Mouse (Mus musculus) midbrain, embryonic 14.5 days (tissue): Measurements from ENCODE around the gene Vmn2r96. TPM values are rescaled to one million over a fixed set of nuclear protein-coding genes. Genes with fewer than 3 reads are reported as not detected.
"Not testable (repeated sequence)": the region's sequence is repeated elsewhere in the genome, so short reads cannot be mapped to it uniquely, and the experiment has no call there.

Experiments used
- ATAC-seq: fragments of 200-750 bp; cut with Nextera tagmentation; 2 replicates; pipeline ENCODE4 v1.8.0; 2017; ENCODE audit warnings: moderate number of reproducible peaks, moderate library complexity; ENCODE audit not compliant: low FRiP score, low TSS enrichment
- DNase-seq: peaks from one replicate; pipeline ENCODE4 v3.0.0-alpha.2; 2015
- H3K27ac ChIP-seq: fragments of 300-500 bp; sonication (generic); replicated peaks from 2 replicates; pipeline ENCODE4 v1.5.1; 2014; ENCODE audit warnings: mild to moderate bottlenecking, low read depth, low read length, moderate library complexity
- H3K27me3 ChIP-seq: fragments of 300-500 bp; sonication (generic); 2 replicates; pipeline ENCODE4 v1.6.1; 2014; ENCODE audit warnings: low read length, control low read depth, mixed read lengths; ENCODE audit not compliant: control insufficient read depth, insufficient read depth
- H3K36me3 ChIP-seq: fragments of 300-500 bp; sonication (generic); 2 replicates; pipeline ENCODE4 v1.6.1; 2014; ENCODE audit warnings: low read length, control low read depth; ENCODE audit not compliant: control insufficient read depth, insufficient read depth
- H3K4me1 ChIP-seq: fragments of 300-500 bp; sonication (generic); 2 replicates; pipeline ENCODE4 v1.6.1; 2014; ENCODE audit warnings: mild to moderate bottlenecking, antibody characterized with exemption, low read length, control low read depth; ENCODE audit not compliant: control insufficient read depth, insufficient read depth
- H3K4me2 ChIP-seq: fragments of 300-500 bp; sonication (generic); 2 replicates; pipeline ENCODE4 v1.6.1; 2014; ENCODE audit warnings: mild to moderate bottlenecking, low read length, moderate library complexity
- H3K4me3 ChIP-seq: fragments of 300-500 bp; sonication (generic); replicated peaks from 2 replicates; pipeline ENCODE4 v1.5.1; 2014; ENCODE audit warnings: low read depth, low read length
- H3K9ac ChIP-seq: fragments of 300-500 bp; sonication (generic); replicated peaks from 2 replicates; pipeline ENCODE4 v1.6.1; 2014; ENCODE audit warnings: mild to moderate bottlenecking, low read length, moderate library complexity
- H3K9me3 ChIP-seq: fragments of 300-500 bp; sonication (generic); 2 replicates; pipeline ENCODE4 v1.6.1; 2016; ENCODE audit warnings: low read length, control low read depth, mixed read lengths; ENCODE audit not compliant: control insufficient read depth
- WGBS: fragments of 180-500 bp; shearing (Covaris S2); extraction: QIAGEN DNeasy Blood & Tissue Kit; methylation state at CpG from one replicate; pipeline ENCODE4 v1.1.7; 2014; 5-methylcytosine and 5-hydroxymethylcytosine counted together
- polyA plus RNA-seq: library from polyadenylated mRNA; unstranded; fragments of >200 nt; fragmentation: Nextera tagmentation; extraction: Ambion mirVana; gene quantifications from 2 replicates; pipeline ENCODE4 v1.2.1, GENCODE M21; 2014

The Vmn2r96 gene
- polyA plus RNA-seq = not detected in 2 replicates

DNA sequence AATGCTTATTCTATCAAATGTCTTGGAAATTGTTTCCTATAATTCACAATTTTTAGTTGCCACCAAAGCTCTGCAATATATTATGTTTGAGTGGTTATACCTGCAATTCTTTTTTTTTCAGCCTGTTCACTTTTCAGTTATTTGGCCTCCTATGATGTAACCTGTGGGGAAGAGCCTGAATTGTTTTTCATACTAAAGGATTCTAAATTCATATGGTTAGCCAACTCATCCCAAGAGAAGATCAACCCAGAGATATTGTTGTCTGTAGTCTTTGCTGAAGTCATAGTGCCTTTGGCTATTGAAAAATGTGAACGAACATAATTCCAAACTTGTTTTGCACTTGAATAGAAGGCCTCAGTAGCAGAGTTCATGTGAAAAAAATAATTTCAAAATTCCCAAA, at the start of gene Vmn2r96:
Gene Vmn2r96, plus strand, starts transcription at position 301 of the 400 bp plus-strand sequence.
- H3K27me3 ChIP-seq, DNase-seq, H3K9ac ChIP-seq, ATAC-seq, H3K36me3 ChIP-seq, H3K27ac ChIP-seq, H3K4me2 ChIP-seq, H3K4me1 ChIP-seq, H3K4me3 ChIP-seq: not testable (repeated sequence)
- 75% methylated on average over 1 of the region's 1 CpGs for WGBS
- peaks cover 16% of the 10 kb centered on the region for H3K9me3 ChIP-seq

DNA sequence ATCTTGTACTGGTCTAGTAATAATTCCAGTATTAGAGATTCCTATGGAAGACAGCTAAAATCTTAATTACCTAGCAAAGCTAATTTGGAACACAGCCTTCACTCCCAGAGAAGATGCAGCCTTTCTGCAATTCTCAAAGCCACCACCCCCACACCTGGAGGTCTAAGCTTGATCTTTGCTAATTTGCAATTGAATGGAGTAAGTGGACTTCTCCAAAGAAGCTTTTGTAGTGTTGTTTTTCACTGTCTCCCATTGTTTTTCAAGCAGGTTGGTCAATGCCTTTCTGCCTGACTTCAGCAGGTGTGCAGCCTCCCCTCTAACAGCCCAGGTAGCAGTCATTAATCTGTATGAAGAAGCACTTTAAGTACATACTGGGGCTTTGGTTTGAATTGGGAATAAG, 49.6 kb upstream of the Vmn2r96 start:
- H3K27ac ChIP-seq = no peak overlapping the region
- H3K9ac ChIP-seq = no peak overlapping the region
- DNase-seq (no peak), ATAC-seq (no peak)
- no peak overlapping the region for H3K4me2 ChIP-seq
- H3K27me3 ChIP-seq = no peaks in the 10 kb centered on the region
- H3K4me1 ChIP-seq = no peaks in the 10 kb centered on the region
- H3K9me3 ChIP-seq = peaks cover 23% of the 10 kb centered on the region
- no peak overlapping the region for H3K4me3 ChIP-seq
- H3K36me3 ChIP-seq = no peaks in the 10 kb centered on the region

DNA sequence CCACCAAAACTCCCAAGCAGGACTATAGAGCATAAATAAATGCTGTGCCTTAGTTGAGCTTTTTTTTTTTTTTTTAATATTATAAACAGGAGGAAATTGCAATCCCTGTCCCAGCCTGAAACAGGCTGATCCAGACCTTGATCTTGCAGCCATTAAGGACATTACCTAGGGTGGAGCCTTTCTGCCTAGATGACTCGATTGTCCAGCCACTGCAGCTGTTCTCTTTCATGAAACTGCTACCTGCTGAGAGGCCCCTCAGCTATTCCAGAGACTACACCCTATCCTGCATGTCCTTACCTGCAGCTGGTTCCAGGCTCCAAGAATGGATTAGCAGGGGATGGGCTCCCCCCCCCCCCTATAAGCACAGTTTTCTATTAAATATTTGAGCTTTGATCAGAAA, 49.0 kb upstream of the Vmn2r96 start:
- H3K9me3 ChIP-seq = peaks cover 19% of the 10 kb centered on the region
- ATAC-seq = no peak

DNA sequence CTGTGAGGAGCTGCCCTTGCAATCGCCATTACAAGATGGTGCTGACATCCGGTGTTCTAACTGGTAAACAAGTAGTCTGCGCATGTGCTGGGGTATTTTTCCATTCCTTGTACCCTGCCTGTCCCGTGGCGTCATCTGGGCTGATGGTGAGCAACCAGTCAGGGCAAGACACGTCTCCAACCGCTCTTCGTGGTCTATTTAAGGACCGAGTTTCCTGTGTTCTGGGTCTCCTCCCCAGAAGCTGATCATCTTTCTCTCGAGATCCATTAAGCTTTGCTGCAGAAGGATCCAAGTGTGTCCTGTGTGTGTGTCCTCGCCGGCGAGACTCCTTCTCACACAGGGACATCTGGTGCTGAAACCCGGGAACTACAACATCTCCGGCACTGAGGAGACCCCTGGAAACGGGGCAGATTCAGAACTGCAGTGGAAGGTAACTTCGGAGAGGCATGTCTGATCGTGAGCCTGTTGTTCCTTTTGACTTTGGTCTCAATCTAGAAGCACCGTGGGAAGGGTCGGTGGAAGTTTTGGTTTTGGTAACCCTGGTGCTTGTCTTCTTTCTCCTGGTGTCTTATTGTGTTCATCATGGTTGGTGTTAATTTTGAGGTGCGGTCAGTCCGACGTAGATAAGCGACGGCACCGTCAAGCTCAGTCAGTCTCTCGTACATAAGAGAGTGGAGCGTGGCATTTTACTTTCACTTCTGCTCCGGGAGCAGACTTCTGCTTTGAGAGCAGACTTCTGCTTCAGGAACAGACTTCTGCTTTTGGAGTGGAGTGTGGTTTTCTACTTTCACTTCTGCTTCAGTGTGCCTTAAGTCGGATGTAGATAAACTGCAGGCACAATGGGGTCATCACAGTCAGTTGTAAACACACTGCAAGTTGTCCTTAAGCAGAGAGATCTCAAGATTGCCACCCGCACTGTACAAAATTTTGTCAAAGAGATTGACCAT, 14.5 kb upstream of the Vmn2r96 start:
- peaks cover 34% of the 10 kb centered on the region for H3K9me3 ChIP-seq
- not testable (repeated sequence) for H3K4me2 ChIP-seq, H3K27ac ChIP-seq, H3K36me3 ChIP-seq, H3K4me3 ChIP-seq, H3K27me3 ChIP-seq, DNase-seq, H3K4me1 ChIP-seq, H3K9ac ChIP-seq, ATAC-seq
- WGBS = 92% methylated on average over 30 of the region's 31 CpGs

More for the DNA sequence above, 49.0 kb upstream of the Vmn2r96 start:
- H3K4me3 ChIP-seq = no peak overlapping the region
- no peak for DNase-seq
- no peak overlapping the region for H3K27ac ChIP-seq
- 65% methylated on average over 1 of the region's 1 CpGs for WGBS
- H3K36me3 ChIP-seq = no peaks in the 10 kb centered on the region
- H3K27me3 ChIP-seq = no peaks in the 10 kb centered on the region
- no peak overlapping the region for H3K4me2 ChIP-seq
- H3K4me1 ChIP-seq = no peaks in the 10 kb centered on the region
- H3K9ac ChIP-seq = no peak overlapping the region

DNA sequence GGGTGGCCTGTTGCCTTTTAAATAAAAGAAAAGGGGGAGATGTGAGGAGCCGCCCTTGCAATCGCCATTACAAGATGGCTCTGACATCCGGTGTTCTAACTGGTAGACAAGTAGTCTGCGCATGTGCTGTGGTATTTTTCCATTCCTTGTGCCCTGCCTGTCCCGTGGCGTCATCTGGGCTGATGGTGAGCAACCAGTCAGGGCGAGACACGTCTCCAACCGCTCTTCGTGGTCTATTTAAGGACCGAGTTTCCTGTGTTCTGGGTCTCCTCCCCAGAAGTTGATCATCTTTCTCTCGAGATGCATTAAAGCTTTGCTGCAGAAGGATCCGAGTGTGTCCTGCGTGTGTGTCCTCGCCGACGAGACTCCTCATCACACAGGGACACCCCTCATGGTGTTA, 6.8 kb upstream of the Vmn2r96 start:
- H3K4me1 ChIP-seq = not testable (repeated sequence)
- 90% methylated on average over 17 of the region's 17 CpGs for WGBS

DNA sequence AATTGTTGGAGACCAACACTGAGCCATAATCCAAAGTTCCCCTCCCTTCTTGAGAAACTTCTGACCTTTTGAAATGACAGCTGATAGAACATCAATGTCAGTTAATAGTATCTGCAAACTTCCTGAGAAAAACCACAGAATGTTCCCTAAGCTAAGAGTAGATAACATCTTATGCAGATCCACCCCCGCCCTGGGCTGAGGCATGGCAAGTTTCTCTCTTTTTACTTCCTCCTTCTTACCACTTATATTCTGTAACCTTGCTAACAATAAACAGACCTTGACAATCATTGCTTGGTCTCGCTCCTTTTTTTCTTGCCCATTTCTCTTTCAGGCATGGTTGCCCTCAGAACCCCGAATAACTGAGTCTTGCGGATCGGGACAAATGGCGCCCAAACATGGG, 42.2 kb downstream of the Vmn2r96 start:
- H3K27me3 ChIP-seq, H3K4me2 ChIP-seq, ATAC-seq, H3K4me3 ChIP-seq, H3K4me1 ChIP-seq, DNase-seq, H3K27ac ChIP-seq, H3K36me3 ChIP-seq, H3K9ac ChIP-seq: not testable (repeated sequence)
- 89% methylated on average over 6 of the region's 6 CpGs for WGBS
- peaks cover 35% of the 10 kb centered on the region for H3K9me3 ChIP-seq

More for the DNA sequence above, 6.8 kb upstream of the Vmn2r96 start:
- not testable (repeated sequence) for H3K27ac ChIP-seq, H3K4me2 ChIP-seq, H3K36me3 ChIP-seq, H3K27me3 ChIP-seq, ATAC-seq, H3K9ac ChIP-seq, H3K4me3 ChIP-seq, DNase-seq
- H3K9me3 ChIP-seq = peaks cover 19% of the 10 kb centered on the region; the same call in 1 of the 2 replicates

DNA sequence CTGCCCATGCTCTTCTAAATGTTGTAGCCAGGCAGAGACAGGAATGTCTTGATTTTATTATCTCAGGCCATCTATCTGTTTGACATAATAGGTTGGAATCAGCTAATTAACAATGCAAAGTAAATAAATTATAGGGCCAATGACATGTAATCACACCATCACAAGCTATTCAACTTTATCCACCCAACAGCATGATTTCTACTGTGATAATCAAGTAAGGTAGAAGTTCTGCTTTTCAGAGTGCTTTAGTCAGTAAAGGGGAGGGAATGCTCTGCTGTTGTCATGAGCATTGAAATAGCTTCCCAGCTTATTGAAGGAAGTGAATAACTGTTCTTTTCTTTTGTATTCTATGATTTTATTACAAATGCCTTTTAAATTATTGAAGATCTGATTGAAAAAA, 53.6 kb downstream of the Vmn2r96 start:
- ATAC-seq = no peak
- Histone ChIP-seq H3K9me3 (peaks cover 20% of the 10 kb centered on the region), H3K36me3 (no peaks in the 10 kb centered on the region), H3K4me3 (no peak overlapping the region), H3K9ac (no peak overlapping the region), H3K4me2 (no peak overlapping the region), H3K27ac (no peak overlapping the region), H3K27me3 (no peaks in the 10 kb centered on the region), H3K4me1 (no peaks in the 10 kb centered on the region)
- no peak for DNase-seq
